Mouse (Mus musculus) heart, postnatal 0 days (tissue): ENCODE data around the gene Mthfd2.

Experiments used
- CTCF ChIP-seq: IDR thresholded peaks from 2 replicates; pipeline ENCODE4 v1.5.1; 2016; ENCODE audit warnings: antibody characterized with exemption, control low read depth, low read depth
- EP300 ChIP-seq: IDR thresholded peaks from 2 replicates; pipeline ENCODE4 v1.6.1; 2016; ENCODE audit warnings: antibody characterized with exemption, low read depth

GRCm38 (mm10) chr6:83357436-83357835, 31.7 kb upstream of the Mthfd2 start:
- no peak for TF ChIP-seq CTCF
- no peak for TF ChIP-seq EP300
